Mouse (Mus musculus): ENCODE results near the gene Plekhg5. TPM values are rescaled to one million over a fixed set of nuclear protein-coding genes. Genes with fewer than 3 reads are reported as not detected.

Gene Plekhg5
- polyA plus RNA-seq, 1 experiment from 2014 or later, result 10.4 TPM

- Histone ChIP-seq H3K4me1 (ENCODE audit: control insufficient read depth, insufficient read depth, low read length) (peaks cover 12% of the 10 kb centered on the region; the same call in 1 of the 2 replicates), H3K9ac (replicated peaks; ENCODE audit: low read depth, low read length) (no peak overlapping the region), H3K36me3 (ENCODE audit: control insufficient read depth, insufficient read depth, low read length) (no peaks in the 10 kb centered on the region), H3K27me3 (ENCODE audit: control insufficient read depth, insufficient read depth, low read length) (peaks cover 91% of the 10 kb centered on the region), H3K9me3 (ENCODE audit: control insufficient read depth, low read depth, low read length) (no peaks in the 10 kb centered on the region), H3K27ac (ENCODE audit: low read length) (no peak overlapping the region), H3K4me2 (replicated peaks; ENCODE audit: low read depth, low read length) (no peak overlapping the region), H3K4me3 (ENCODE audit: low read depth, low read length) (no peak overlapping the region)
- 71% methylated on average over 5 of the region's 5 CpGs for WGBS
- ATAC-seq (ENCODE audit: insufficient number of reproducible peaks, insufficient read depth, low FRiP score, low read depth), result no peak
Measured at GRCm38 (mm10) chr4:152128784-152129183, 56.5 kb downstream of the Plekhg5 start.

- Histone ChIP-seq H3K4me3 (ENCODE audit: low read depth, low read length) (no peak overlapping the region), H3K27ac (ENCODE audit: low read length) (no peak overlapping the region), H3K27me3 (ENCODE audit: control insufficient read depth, insufficient read depth, low read length) (peaks cover 88% of the 10 kb centered on the region), H3K36me3 (ENCODE audit: control insufficient read depth, insufficient read depth, low read length) (no peaks in the 10 kb centered on the region), H3K9ac (replicated peaks; ENCODE audit: low read depth, low read length) (no peak overlapping the region), H3K4me2 (replicated peaks; ENCODE audit: low read depth, low read length) (no peak overlapping the region), H3K9me3 (ENCODE audit: control insufficient read depth, low read depth, low read length) (no peaks in the 10 kb centered on the region), H3K4me1 (ENCODE audit: control insufficient read depth, insufficient read depth, low read length) (peaks cover 12% of the 10 kb centered on the region; the same call in 1 of the 2 replicates)
- ATAC-seq (ENCODE audit: insufficient number of reproducible peaks, insufficient read depth, low FRiP score, low read depth), result no peak
- WGBS, result 41% methylated on average over 13 of the region's 13 CpGs
Measured at GRCm38 (mm10) chr4:152129395-152129930, 57.2 kb downstream of the Plekhg5 start.

- H3K4me3 ChIP-seq (ENCODE audit: low read depth, low read length), result peak overlapping the region; percentile 37
- H3K27ac ChIP-seq (ENCODE audit: low read length), result 0 out of 2 replicates have a peak overlapping the region, but pooled peaks have one; percentile 15
- peak overlapping the region; percentile 30; the same call in 1 of the 2 replicates for H3K9ac ChIP-seq (replicated peaks; ENCODE audit: low read depth, low read length)
- H3K36me3 ChIP-seq (ENCODE audit: control insufficient read depth, insufficient read depth, low read length), result no peaks in the 10 kb centered on the region
- peaks cover 9% of the 10 kb centered on the region; the same call in 1 of the 2 replicates for H3K4me1 ChIP-seq (ENCODE audit: control insufficient read depth, insufficient read depth, low read length)
- H3K4me2 ChIP-seq (replicated peaks; ENCODE audit: low read depth, low read length), result peak overlapping the region; percentile 76
- no peaks in the 10 kb centered on the region for H3K9me3 ChIP-seq (ENCODE audit: control insufficient read depth, low read depth, low read length)
- peaks cover 75% of the 10 kb centered on the region for H3K27me3 ChIP-seq (ENCODE audit: control insufficient read depth, insufficient read depth, low read length)
- ATAC-seq (ENCODE audit: insufficient number of reproducible peaks, insufficient read depth, low FRiP score, low read depth), result peak; percentile 73
- 1% methylated on average over 79 of the region's 85 CpGs for WGBS
Measured at GRCm38 (mm10) chr4:152130771-152131653, 58.7 kb downstream of the Plekhg5 start.

- WGBS, result 7% methylated on average over 50 of the region's 50 CpGs
- Histone ChIP-seq H3K4me3 (ENCODE audit: low read depth, low read length) (peak overlapping the region; percentile 37), H3K4me2 (replicated peaks; ENCODE audit: low read depth, low read length) (peak overlapping the region; percentile 76), H3K9me3 (ENCODE audit: control insufficient read depth, low read depth, low read length) (no peaks in the 10 kb centered on the region), H3K9ac (replicated peaks; ENCODE audit: low read depth, low read length) (no peak overlapping the region), H3K4me1 (ENCODE audit: control insufficient read depth, insufficient read depth, low read length) (0 out of 2 replicates have a peak, but pooled peaks cover 8% of the 10 kb centered on the region), H3K36me3 (ENCODE audit: control insufficient read depth, insufficient read depth, low read length) (no peaks in the 10 kb centered on the region), H3K27me3 (ENCODE audit: control insufficient read depth, insufficient read depth, low read length) (peaks cover 65% of the 10 kb centered on the region), H3K27ac (ENCODE audit: low read length) (no peak overlapping the region)
- peak; percentile 50 for ATAC-seq (ENCODE audit: insufficient number of reproducible peaks, insufficient read depth, low FRiP score, low read depth)
Measured at GRCm38 (mm10) chr4:152131809-152132771, 59.8 kb downstream of the Plekhg5 start.

GRCm38 (mm10) chr4:152132772-152133169 lies 60.5 kb downstream of the Plekhg5 start:
- 0 out of 2 replicates have a peak, but pooled peaks cover 8% of the 10 kb centered on the region for H3K4me1 ChIP-seq (ENCODE audit: control insufficient read depth, insufficient read depth, low read length)
- WGBS, result 23% methylated on average over 10 of the region's 10 CpGs
- H3K27ac ChIP-seq (ENCODE audit: low read length), result no peak overlapping the region

GRCm38 (mm10) chr4:152133213-152133612 lies 60.9 kb downstream of the Plekhg5 start:
- Histone ChIP-seq H3K4me1 (ENCODE audit: control insufficient read depth, insufficient read depth, low read length) (0 out of 2 replicates have a peak, but pooled peaks cover 8% of the 10 kb centered on the region), H3K36me3 (ENCODE audit: control insufficient read depth, insufficient read depth, low read length) (no peaks in the 10 kb centered on the region), H3K27me3 (ENCODE audit: control insufficient read depth, insufficient read depth, low read length) (peaks cover 54% of the 10 kb centered on the region), H3K4me3 (ENCODE audit: low read depth, low read length) (no peak overlapping the region), H3K9me3 (ENCODE audit: control insufficient read depth, low read depth, low read length) (no peaks in the 10 kb centered on the region), H3K9ac (replicated peaks; ENCODE audit: low read depth, low read length) (no peak overlapping the region), H3K4me2 (replicated peaks; ENCODE audit: low read depth, low read length) (no peak overlapping the region), H3K27ac (ENCODE audit: low read length) (no peak overlapping the region)
- ATAC-seq (ENCODE audit: insufficient number of reproducible peaks, insufficient read depth, low FRiP score, low read depth), result no peak
- 43% methylated on average over 5 of the region's 5 CpGs for WGBS

More at GRCm38 (mm10) chr4:152132772-152133169, 60.5 kb downstream of the Plekhg5 start:
- Histone ChIP-seq H3K36me3 (ENCODE audit: control insufficient read depth, insufficient read depth, low read length) (no peaks in the 10 kb centered on the region), H3K4me3 (ENCODE audit: low read depth, low read length) (no peak overlapping the region), H3K9me3 (ENCODE audit: control insufficient read depth, low read depth, low read length) (no peaks in the 10 kb centered on the region), H3K27me3 (ENCODE audit: control insufficient read depth, insufficient read depth, low read length) (peaks cover 58% of the 10 kb centered on the region), H3K9ac (replicated peaks; ENCODE audit: low read depth, low read length) (no peak overlapping the region), H3K4me2 (replicated peaks; ENCODE audit: low read depth, low read length) (no peak overlapping the region)
- no peak for ATAC-seq (ENCODE audit: insufficient number of reproducible peaks, insufficient read depth, low FRiP score, low read depth)

GRCm38 (mm10) chr4:152134507-152134906 lies 62.2 kb downstream of the Plekhg5 start:
- ATAC-seq (ENCODE audit: insufficient number of reproducible peaks, insufficient read depth, low FRiP score, low read depth), result no peak

GRCm38 (mm10) chr4:152135363-152135762 lies 63.1 kb downstream of the Plekhg5 start:
- Histone ChIP-seq H3K9ac (replicated peaks; ENCODE audit: low read depth, low read length) (no peak overlapping the region), H3K27me3 (ENCODE audit: control insufficient read depth, insufficient read depth, low read length) (peaks cover 34% of the 10 kb centered on the region), H3K9me3 (ENCODE audit: control insufficient read depth, low read depth, low read length) (no peaks in the 10 kb centered on the region), H3K4me1 (ENCODE audit: control insufficient read depth, insufficient read depth, low read length) (0 out of 2 replicates have a peak, but pooled peaks cover 8% of the 10 kb centered on the region), H3K27ac (ENCODE audit: low read length) (no peak overlapping the region), H3K4me2 (replicated peaks; ENCODE audit: low read depth, low read length) (no peak overlapping the region), H3K4me3 (ENCODE audit: low read depth, low read length) (no peak overlapping the region), H3K36me3 (ENCODE audit: control insufficient read depth, insufficient read depth, low read length) (no peaks in the 10 kb centered on the region)
- WGBS, result 77% methylated on average over 12 of the region's 12 CpGs
- ATAC-seq (ENCODE audit: insufficient number of reproducible peaks, insufficient read depth, low FRiP score, low read depth), result no peak

More at GRCm38 (mm10) chr4:152134507-152134906, 62.2 kb downstream of the Plekhg5 start:
- Histone ChIP-seq H3K9me3 (ENCODE audit: control insufficient read depth, low read depth, low read length) (no peaks in the 10 kb centered on the region), H3K9ac (replicated peaks; ENCODE audit: low read depth, low read length) (no peak overlapping the region), H3K4me3 (ENCODE audit: low read depth, low read length) (no peak overlapping the region), H3K36me3 (ENCODE audit: control insufficient read depth, insufficient read depth, low read length) (no peaks in the 10 kb centered on the region), H3K4me2 (replicated peaks; ENCODE audit: low read depth, low read length) (no peak overlapping the region), H3K4me1 (ENCODE audit: control insufficient read depth, insufficient read depth, low read length) (0 out of 2 replicates have a peak, but pooled peaks cover 8% of the 10 kb centered on the region), H3K27ac (ENCODE audit: low read length) (no peak overlapping the region), H3K27me3 (ENCODE audit: control insufficient read depth, insufficient read depth, low read length) (peaks cover 41% of the 10 kb centered on the region)
